Mouse (Mus musculus) regulatory T cell (primary cell): ENCODE measurements around the gene Mast4.

ENCODE experiments used
- in situ Hi-C: fragments of 300-600 bp; cut with MboI, MseI; formaldehyde crosslinking; loops from one replicate; pipeline ENCODE4 v1.15.1; 2025; ENCODE audit warnings: high pct_unique_total_duplicates

Gene Mast4

DNA sequence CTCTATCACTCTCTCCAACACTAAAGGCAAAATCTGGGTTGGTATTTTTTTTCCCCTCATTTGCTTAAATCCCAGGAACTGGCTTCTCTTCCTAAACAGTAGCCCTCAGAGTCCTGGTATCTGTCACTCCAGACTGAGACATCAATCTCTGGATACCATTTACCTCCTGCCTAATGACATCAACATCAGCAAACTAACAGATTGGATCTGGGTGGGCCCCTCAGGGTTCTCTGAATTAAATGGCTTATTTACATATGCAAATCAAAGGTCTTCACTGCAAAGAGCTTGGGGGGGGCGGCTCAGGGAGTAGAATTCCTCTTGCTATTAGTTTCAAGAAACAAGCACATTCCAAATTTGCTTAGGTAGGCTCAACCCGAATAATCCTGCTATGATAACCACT is 272.6 kb downstream of the Mast4 start:
- in situ Hi-C loops: no loop called here

DNA sequence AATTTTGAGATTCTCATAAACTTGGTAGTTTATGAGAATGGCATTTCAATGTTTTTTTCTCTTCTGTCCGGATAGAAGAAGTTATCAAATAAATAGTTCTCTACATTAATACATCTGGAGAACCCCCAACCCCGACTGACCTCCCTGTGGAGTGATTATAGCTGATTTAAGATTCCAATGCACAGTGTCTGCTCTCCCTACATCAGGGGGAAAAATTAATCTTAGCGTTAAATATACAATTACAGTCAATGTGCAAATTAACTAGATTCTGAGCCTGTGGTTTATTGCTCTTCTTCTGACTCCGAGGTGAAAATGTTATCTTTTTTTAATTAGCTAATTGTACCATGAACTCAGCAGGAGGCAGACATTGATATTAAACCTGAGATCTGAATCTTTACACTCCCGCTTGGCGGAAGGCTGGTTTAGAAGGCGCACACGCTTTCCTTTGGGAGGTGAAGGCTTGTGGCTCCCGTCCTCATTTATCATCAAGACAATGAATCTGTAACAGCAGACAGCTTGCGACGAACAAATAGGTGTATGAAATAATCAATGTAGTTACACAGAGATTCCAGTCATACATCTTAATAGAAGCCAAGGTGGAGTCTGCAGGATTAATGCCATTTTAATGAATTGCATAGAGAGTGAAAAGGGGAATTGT is 274.2 kb downstream of the Mast4 start:
- in situ Hi-C loops: no loop called here

DNA sequence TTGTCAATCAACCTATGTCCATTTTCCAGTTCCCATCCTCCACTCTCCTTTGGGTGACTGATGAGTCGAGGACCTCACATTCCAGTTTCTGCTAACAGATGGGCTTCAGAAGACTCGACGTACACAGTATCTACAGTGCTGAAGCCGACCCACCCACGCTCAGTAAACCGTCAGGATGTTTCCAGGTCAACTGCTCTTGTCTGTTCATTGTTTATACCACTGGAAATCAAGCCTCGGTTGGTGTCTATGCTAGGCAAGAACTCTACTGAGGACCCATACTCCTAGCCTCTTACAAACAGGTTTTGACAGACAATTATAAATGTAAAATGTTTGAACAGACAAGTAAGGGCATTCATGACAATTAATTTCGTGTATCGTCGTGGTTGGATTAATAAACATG is 277.8 kb downstream of the Mast4 start:
- in situ Hi-C loops: no loop called here

DNA sequence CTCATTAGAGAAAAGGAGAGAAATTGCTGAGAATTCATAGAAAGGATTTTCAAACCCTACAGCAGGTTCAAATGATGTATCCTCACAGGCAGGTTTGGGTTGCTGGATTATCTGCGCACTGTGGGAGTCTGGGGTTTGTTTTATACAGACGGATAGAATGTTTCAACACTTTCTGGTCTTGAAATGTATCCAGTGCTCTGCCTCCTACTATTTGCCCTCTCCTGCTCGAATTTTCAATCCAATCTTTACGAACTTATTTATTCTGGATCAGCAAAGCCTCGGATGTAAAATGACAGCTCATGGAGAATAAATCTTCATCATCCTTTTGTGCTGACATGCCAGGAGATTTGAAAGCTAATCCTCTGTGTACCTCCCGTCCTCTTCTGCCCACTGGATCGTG is 281.6 kb downstream of the Mast4 start:
- in situ Hi-C loops: no loop called here

DNA sequence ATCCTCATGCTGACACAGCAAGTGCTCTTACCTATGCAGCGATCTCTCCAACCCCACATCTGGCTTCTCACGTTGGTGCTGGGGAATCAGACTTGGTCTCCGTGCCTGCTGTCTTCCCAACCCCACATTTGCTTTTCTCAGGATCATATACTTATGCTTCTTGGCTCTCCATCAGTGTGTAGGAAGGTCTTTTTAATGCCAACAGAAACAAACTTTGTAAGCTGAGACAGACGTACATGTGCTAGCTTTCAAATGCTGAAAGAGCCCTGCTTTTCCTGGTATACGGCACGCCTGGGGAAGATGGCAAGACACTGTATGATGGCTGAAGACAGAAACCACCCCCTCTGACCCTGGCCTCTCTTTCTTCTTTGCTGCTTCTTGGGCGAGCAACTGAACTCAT is 285.3 kb downstream of the Mast4 start:
- in situ Hi-C loops: no loop called here

DNA sequence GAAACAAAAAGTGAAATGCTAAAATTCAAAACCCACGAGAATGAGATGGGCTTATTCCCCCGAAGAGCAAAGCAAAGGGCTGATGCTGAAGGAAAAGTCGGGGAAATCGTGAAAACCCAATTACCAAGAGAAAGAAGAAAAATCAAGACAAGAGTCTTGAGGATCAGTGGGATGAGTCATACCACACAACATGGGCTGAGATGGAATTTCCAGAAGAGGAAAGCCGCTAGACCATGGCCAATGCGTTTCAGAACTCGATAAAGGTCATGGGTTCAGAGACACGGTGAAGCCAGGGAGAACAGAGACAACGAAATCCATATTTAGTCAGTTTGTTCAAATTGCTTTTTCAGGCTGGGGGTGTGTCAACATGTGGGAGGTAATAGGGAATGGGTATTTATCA is 290.6 kb downstream of the Mast4 start:
- in situ Hi-C loops: no loop called here

DNA sequence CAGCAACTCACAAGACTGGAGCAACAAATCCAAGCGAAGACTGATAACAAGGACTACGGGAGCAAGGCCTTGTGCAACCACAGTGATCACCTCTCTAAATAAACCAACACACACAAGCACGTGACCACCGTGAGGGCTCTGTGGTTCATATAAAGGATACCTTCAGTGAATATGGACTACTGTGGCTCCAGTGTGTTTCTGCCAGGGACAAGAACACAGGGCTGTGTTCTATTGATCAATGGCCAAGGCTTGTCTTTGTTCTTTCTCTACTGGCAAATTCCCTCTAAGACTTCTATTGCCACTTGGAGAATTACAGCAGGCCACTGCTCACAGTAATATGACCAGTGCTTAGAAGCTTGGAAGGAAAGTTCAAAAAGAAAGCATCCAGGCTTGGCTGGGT is 291.3 kb downstream of the Mast4 start:
- in situ Hi-C loops: no loop called here

DNA sequence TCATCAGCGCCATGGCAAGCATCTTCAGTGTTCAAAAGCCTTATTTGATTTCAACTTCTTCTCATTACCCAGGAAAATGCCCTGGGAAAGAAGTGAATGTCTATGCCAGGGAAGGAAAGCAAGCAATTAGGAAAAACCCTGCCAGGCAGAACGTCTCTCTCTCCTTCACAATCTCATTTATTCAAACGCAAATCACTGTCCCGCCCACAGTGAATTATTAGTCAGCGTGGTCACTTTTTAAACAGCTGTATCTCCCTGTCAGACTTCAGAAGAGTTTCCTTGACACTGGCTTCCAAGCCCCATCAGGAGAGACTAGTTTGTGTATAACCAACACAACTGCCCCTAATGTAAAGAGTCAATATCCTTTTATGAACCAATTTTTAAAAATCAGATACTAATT is 296.8 kb downstream of the Mast4 start:
- in situ Hi-C loops: no loop called here

DNA sequence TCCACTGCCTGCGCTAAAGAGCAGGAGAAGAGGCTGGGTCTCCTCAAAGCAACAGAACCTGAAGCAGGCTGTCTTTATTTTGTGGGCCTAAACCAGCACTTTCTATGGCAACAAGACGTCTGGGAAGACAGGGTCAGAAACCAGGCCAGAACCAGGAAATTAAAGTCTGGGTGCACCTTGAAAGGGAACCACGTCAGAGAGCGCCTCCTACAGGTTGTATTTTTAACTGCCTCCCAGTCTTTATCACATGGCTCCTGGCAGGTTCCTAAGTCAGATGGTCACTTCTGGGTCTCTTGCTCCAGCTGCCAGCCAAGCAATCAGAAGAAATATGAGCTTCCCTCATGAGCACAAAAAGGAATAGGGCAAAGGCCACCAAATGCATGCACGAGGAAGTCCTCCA is 304.9 kb downstream of the Mast4 start:
- in situ Hi-C loops: no loop called here

DNA sequence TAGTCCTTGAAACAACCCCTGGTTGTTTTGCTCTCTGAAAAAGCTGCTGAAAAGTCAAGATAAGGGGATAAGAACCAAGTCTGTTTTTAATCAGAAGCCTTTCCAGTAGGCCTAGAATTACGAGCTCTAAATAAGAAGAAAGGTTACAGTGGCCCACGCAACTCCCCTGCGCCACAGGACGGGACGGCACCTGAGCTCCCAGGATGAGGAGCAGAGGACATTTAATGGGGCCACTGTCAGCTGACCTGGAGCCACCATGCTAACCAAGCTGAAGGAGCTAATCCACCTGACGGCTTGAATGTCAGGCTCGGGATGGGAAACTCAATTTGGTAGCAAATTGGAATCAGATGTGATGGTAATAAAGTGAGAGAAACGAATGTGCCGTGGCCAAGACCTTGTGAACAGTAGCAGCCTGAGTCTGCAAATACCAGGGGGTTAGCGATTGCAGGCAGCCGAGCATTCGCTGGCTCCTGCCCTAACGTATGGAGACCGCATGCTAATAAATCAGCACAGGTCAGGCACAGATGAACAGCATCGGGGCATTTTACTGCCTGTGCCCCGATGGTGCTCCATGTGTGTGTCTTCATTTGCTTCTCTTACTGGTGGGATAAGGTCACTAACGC is 306.7 kb downstream of the Mast4 start:
- in situ Hi-C loops: no loop called here

DNA sequence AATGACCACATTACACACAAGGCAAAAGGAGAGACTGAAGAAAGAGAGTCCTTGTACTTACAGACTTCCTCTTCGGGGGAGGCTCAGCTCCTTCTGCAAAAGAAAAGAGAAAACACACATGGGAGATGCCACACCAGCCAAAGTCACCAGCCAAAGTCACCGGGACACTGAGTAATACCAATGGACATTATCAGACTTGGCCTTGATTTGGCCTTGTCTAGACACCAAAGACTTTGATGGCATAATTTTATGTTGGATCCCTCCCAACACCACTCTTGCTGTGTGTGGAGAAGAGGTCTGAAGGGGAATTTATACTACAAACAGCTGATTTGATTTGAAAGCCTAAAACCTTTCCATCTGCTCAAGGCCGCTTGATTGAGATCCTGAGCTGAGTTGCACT is 308.8 kb downstream of the Mast4 start:
- in situ Hi-C loops: no loop called here

DNA sequence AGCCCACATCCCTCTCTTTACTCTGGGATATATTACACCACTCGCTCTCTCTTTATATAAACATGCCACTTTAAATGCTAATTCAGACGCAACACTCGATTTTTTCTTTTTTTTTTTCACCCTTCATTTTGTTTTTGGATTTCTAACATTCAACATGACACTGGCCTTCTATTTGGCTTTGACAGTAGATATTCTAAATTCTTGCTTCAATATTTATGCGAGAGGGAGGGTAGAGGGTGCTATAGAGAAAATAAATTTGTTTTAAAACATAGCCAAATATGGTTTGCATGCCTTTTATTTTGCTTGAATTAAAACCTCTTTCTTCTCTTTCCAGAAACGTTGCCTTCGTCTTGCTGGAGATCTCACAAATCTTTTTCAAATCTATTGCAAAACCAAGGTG is 315.8 kb downstream of the Mast4 start:
- in situ Hi-C loops: no loop called here

DNA sequence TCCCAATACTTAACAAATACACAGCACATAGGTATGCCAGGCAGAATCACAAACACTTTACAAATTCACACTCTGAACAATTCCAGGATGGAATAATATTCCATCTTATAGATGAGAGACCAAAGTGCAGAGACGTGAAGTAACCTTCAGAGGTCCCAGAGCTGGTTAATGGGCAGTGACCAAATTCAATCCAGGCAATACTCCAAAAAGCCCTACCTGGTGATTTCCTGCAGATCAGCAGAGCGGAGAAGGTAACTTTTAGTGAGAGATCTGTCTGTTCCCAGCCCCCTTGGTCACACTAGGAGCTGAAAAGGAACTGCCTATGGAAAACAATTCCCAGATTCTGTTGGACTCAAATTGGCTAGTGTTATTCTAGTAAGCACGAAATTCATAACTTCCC is 316.6 kb downstream of the Mast4 start:
- in situ Hi-C loops: no loop called here

DNA sequence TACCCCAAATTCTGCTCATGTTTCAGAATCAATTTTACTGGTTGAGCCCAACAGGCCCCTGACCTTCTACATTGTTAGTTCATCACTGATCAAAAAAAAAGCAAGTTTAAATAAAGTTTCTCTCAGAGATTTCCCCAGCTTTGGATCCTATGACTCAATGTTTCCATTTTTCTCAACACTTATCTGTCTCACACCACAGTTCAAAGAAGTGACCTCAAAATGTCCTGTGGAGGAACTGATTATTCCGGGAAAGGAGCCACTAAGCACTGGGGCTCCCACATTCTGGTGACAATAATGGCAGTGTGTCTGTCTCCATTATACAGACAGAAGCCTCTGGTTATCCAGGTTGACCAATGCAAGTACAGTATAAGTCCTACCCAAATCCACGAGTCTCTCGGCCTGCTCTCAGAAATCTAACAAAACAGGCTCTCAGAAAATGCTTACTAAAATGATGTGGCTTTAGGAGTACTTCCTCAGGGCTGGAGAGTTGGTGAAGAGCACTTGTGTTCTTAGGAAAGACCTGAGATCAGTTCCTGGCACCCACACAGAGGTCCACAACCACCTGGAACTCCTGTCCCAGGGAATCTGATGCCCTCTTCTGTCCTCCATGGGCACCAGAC is 319.1 kb downstream of the Mast4 start:
- in situ Hi-C loops: no loop called here

DNA sequence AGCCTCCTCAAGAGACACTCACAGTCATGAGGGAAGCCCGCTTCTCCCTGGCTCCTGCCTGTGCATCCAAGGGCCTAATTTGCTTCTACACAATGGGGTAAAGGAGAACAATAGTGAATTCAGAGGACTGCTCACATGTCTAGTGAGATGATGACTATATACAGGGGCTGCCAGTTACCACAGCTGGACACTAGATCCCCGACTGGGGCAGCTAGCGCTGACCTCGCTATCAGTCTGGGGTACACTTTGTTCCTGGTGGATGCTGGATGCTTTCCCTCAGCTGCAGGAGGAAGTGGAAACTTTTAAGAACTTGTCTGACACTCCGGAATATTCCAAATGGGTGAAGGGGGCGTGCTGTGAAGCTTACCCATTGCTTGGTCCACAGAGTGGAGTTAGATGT is 319.7 kb downstream of the Mast4 start:
- in situ Hi-C loops: no loop called here

DNA sequence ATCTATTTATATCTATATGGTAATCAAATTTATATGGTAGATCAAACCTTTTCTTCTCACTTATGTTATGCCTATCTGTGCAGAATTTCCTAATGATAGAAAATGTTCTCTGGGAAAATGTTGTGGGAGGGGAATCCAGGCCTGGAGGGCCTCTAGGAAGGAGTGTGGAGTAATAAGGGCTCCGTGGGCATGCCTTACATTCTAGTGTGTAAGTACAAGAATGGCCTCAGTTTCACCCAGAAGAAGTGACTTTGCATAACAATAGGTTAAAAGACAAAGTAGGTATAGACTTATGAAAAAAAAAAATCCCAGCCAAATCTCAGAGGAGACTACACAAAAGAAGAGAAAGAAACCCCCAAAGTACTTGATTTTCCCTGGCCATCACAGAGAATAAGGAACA is 320.1 kb downstream of the Mast4 start:
- in situ Hi-C loops: no loop called here

DNA sequence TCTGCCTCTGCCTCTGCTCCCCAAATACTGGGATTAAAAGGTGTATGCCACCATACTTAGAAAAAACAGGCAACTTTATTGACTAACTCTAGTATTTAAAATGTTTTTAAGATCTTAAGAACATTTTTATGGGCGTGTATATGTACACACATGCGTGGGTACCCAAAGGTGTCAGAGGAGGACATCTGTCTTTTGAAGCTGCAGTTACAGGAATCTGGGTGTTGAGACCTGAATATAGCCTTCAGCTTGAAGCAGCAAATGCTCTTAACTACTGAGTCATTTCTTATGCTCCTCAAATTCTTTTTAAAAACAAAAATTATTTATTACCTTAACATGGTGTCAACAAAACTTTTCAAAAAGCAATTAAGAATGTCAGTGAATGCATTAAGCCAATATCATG is 329.1 kb downstream of the Mast4 start:
- in situ Hi-C loops: no loop called here

DNA sequence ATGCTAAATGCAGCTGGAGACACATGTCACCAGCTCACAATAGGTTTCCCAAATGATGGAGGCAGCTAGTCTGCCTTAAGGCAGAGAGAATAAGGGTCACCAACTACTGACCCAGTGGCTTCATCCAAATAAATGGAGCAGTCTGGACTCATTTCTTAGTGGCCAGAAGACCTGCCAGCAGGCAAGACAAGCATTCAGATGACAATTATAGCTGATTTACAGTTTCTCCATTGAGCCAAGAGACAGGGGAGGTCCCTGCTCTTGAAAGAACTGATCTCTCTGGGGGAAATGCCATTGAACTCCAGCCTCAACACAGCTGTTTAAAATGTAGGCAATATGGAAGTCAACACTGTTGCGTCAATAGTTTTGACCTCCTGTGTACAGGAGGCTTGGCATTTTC is 332.5 kb downstream of the Mast4 start:
- in situ Hi-C loops: no loop called here

DNA sequence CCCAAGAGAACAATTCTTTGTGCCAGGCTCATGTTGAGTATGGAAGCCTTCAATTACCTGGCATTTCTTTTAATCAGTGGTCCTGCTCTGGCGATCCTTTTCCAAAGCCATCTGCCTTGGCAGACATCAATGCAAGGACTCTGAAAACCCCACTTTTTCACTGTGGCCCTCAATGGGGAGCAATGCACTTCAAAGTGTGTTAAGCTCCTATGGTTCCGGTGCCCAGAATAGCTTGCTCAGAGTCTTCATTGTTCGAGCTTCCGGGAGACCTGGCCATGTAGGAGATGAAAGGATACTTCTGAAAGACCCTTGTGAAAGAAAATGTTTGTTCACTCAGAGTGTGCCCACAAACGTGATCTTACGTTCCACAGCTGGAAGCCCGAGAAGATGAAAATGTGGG is 333.4 kb downstream of the Mast4 start:
- in situ Hi-C loops: no loop called here

DNA sequence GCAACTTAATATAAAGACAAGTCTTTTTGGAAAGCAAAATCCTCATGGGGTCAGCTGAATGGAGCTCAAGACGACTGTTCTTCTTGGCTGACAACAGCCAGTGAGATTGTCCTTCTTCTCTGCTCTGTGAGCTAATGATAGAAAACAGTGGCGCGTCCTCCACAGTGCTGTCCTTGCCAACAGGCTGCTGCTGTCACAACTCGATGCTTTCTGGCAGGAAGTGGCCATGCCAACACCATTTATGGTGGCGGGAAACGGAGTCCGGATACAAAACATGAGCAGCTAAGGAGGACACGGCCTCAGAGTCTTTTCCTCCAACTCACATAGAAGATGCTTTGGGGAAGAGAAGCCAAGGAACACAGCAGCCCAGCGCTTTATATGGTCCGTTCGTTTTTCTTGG is 340.2 kb downstream of the Mast4 start:
- in situ Hi-C loops: no loop called here

DNA sequence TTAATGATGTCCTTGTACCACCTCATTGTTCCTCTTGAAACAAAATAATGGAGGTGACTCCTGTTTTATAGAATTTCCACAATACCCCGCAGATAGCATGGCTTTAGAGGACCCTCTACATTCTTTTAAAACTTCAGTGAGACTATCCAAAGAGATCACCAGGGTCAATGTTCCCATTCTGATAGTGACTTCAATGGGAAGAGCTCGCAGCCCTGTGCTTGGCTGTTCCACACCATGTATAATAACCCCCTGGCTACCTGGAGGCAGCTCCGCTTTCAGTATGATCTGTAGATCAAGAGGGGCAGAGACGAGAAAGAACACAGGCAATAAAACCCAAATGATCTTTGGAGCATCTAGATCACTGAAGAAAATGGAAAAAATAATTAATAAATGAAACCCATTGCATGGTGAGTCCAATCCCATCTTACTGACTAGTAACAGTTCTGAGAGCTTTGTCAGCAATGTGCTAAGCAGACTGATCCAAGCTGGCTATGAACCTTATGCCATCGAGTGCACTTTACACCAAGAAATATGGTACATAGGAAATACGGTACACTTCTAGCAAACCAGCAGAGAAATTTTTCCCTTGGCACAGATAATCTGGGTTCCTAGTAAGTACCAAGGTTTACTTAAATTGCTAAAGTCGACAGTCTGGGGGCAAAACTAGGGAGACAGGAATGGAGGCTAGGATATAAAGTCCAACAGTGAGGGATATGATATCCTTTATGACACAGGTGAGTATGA is 341.4 kb downstream of the Mast4 start:
- in situ Hi-C loops: no loop called here

DNA sequence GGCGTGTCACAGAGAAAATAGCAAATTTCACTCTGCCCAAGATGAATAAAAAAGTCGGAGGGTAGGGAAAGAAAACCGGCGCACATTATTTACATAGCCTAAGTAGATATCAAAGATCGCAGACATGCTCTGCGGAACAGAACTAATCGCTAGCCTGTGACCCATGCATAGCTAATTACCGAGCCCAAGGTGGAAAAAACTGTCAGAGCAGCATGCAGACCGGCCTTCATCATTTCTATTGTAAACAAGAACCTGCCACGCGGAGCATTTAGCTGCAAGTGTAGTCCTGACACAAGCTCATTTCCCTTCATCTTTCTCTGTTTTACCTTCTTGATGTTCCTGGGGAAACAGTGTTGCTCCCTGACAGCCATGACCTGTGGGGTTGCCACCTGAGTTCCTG is 342.4 kb downstream of the Mast4 start:
- in situ Hi-C loops: no loop called here

DNA sequence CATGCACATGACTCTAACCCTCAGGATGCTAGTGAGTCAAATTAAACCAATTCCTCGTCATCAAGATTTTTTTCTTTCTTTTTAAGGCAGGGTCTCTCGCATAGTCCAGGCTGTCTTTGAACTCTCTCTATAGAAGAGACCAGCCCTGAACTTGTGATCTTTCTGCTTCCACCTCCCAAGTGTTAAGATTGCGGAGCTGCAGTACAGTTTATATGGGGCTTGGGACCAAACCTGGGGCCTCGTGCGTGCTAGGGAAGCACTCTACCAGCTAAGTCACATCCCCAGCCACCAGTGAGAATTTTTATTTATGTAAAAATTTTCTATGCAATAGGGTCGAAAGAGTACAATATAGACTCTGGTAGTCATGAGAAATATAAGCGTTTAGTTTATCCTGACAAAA is 343.1 kb downstream of the Mast4 start:
- in situ Hi-C loops: no loop called here
